Mouse (Mus musculus): ENCODE data around the gene Pwwp2b. TPM values are rescaled to one million over a fixed set of nuclear protein-coding genes. Genes with fewer than 3 reads are reported as not detected.
A peak's percentile ranks its signal among the peaks of the same experiment; 100 is the strongest.

The Pwwp2b gene
- polyA plus RNA-seq, 1 experiment from 2014 or later: 9.4 TPM

GRCm38 (mm10) chr7:139221856-139222255 is 26.4 kb upstream of the Pwwp2b start:
- Histone ChIP-seq H3K36me3 (ENCODE audit: insufficient read depth, low read length) (no peaks in the 10 kb centered on the region), H3K27ac (no peak overlapping the region), H3K9ac (ENCODE audit: low read depth, low read length) (no peak overlapping the region), H3K4me2 (ENCODE audit: low read length) (no peak overlapping the region), H3K27me3 (ENCODE audit: insufficient read depth, low read length) (no peaks in the 10 kb centered on the region), H3K4me3 (replicated peaks; ENCODE audit: low read depth, low read length) (no peak overlapping the region), H3K4me1 (replicated peaks; ENCODE audit: insufficient read depth, low read length) (0 out of 2 replicates have a peak, but pooled peaks cover 4% of the 10 kb centered on the region), H3K9me3 (replicated peaks; ENCODE audit: low read length) (no peaks in the 10 kb centered on the region)
- no peak for DNase-seq (ENCODE audit: low spot score)
- WGBS: 86% methylated on average over 2 of the region's 2 CpGs
- no peak for ATAC-seq (replicated peaks; ENCODE audit: low FRiP score, low read depth)
- TF ChIP-seq CTCF (IDR thresholded peaks at IDR 0.05; ENCODE audit: low read depth): no peak

DNA sequence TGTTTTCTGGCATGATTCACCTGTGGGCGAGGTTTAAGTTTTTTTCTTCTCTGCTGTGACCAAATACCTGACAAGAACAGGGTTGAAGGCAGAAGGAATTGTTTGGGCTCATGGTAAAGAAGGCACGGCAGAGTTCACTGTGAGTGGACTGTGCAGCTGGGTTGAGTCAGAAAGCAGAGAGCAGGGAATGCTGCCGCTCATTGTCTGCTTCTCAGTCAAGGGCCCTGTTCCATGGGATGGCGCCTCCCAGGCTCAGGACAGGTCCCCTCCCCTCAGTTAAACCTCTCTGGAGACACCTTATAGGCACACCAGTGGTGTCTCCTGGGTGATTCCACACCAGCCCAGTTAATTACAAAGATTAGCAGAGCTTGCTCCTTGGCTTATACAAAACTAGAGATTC is 25.9 kb upstream of the Pwwp2b start:
- whole genome bisulfite sequencing: 82% methylated on average over 4 of the region's 4 CpGs

GRCm38 (mm10) chr7:139224070-139224469 is 24.2 kb upstream of the Pwwp2b start:
- Histone ChIP-seq H3K36me3 (ENCODE audit: insufficient read depth, low read length) (no peaks in the 10 kb centered on the region), H3K9me3 (replicated peaks; ENCODE audit: low read length) (no peaks in the 10 kb centered on the region), H3K4me2 (ENCODE audit: low read length) (no peak overlapping the region), H3K4me3 (replicated peaks; ENCODE audit: low read depth, low read length) (no peak overlapping the region), H3K27me3 (ENCODE audit: insufficient read depth, low read length) (no peaks in the 10 kb centered on the region), H3K4me1 (replicated peaks; ENCODE audit: insufficient read depth, low read length) (0 out of 2 replicates have a peak, but pooled peaks cover 4% of the 10 kb centered on the region), H3K27ac (peak overlapping the region; percentile 19; the same call in 1 of the 2 replicates), H3K9ac (ENCODE audit: low read depth, low read length) (no peak overlapping the region)
- WGBS: 89% methylated on average over 1 of the region's 1 CpGs
- TF ChIP-seq CTCF (IDR thresholded peaks at IDR 0.05; ENCODE audit: low read depth): no peak
- ATAC-seq (replicated peaks; ENCODE audit: low FRiP score, low read depth): no peak
- DNase-seq (ENCODE audit: low spot score): no peak

More for the DNA sequence above, 25.9 kb upstream of the Pwwp2b start:
- no peak for TF ChIP-seq CTCF (IDR thresholded peaks at IDR 0.05; ENCODE audit: low read depth)
- ATAC-seq (replicated peaks; ENCODE audit: low FRiP score, low read depth) (no peak), DNase-seq (ENCODE audit: low spot score) (no peak)
- H3K4me3 ChIP-seq (replicated peaks; ENCODE audit: low read depth, low read length): no peak overlapping the region
- 0 out of 2 replicates have a peak, but pooled peaks cover 4% of the 10 kb centered on the region for H3K4me1 ChIP-seq (replicated peaks; ENCODE audit: insufficient read depth, low read length)
- no peak overlapping the region for H3K27ac ChIP-seq
- H3K4me2 ChIP-seq (ENCODE audit: low read length): no peak overlapping the region
- H3K36me3 ChIP-seq (ENCODE audit: insufficient read depth, low read length): no peaks in the 10 kb centered on the region
- no peak overlapping the region for H3K9ac ChIP-seq (ENCODE audit: low read depth, low read length)
- no peaks in the 10 kb centered on the region for H3K27me3 ChIP-seq (ENCODE audit: insufficient read depth, low read length)
- no peaks in the 10 kb centered on the region for H3K9me3 ChIP-seq (replicated peaks; ENCODE audit: low read length)

DNA sequence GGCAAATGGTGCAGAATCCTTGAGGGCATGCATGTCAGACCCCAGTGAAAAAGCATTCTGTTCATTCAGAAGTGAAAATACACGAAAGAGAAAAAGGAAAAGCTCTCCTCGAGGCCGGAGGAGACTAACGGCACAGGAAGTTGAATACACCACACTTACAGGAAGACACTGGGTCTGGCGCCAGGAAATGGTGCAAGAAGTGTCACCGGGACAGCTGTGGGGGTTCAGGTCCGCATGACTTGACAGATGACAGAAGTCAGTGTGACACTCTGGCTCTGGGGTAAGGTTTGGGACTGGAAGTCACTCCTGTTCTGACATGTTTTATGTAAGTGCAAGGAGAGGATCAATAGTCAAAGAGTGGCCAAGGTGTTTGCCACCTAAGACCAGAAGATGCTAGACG is 23.6 kb upstream of the Pwwp2b start:
- Histone ChIP-seq H3K27ac (no peak overlapping the region), H3K27me3 (ENCODE audit: insufficient read depth, low read length) (no peaks in the 10 kb centered on the region), H3K4me1 (replicated peaks; ENCODE audit: insufficient read depth, low read length) (no peaks in the 10 kb centered on the region), H3K9ac (ENCODE audit: low read depth, low read length) (no peak overlapping the region), H3K4me2 (ENCODE audit: low read length) (no peak overlapping the region), H3K9me3 (replicated peaks; ENCODE audit: low read length) (no peaks in the 10 kb centered on the region), H3K4me3 (replicated peaks; ENCODE audit: low read depth, low read length) (no peak overlapping the region), H3K36me3 (ENCODE audit: insufficient read depth, low read length) (no peaks in the 10 kb centered on the region)
- DNase-seq (ENCODE audit: low spot score) (peak; percentile 43), ATAC-seq (replicated peaks; ENCODE audit: low FRiP score, low read depth) (no peak)
- no peak for TF ChIP-seq CTCF (IDR thresholded peaks at IDR 0.05; ENCODE audit: low read depth)
- 38% methylated on average over 8 of the region's 8 CpGs for WGBS

GRCm38 (mm10) chr7:139226416-139226815 is 21.9 kb upstream of the Pwwp2b start:
- Histone ChIP-seq H3K9me3 (replicated peaks; ENCODE audit: low read length) (no peaks in the 10 kb centered on the region), H3K4me1 (replicated peaks; ENCODE audit: insufficient read depth, low read length) (no peaks in the 10 kb centered on the region), H3K27ac (no peak overlapping the region), H3K4me2 (ENCODE audit: low read length) (no peak overlapping the region), H3K9ac (ENCODE audit: low read depth, low read length) (no peak overlapping the region), H3K4me3 (replicated peaks; ENCODE audit: low read depth, low read length) (no peak overlapping the region), H3K36me3 (ENCODE audit: insufficient read depth, low read length) (no peaks in the 10 kb centered on the region), H3K27me3 (ENCODE audit: insufficient read depth, low read length) (no peaks in the 10 kb centered on the region)
- 89% methylated on average over 7 of the region's 7 CpGs for WGBS
- ATAC-seq (replicated peaks; ENCODE audit: low FRiP score, low read depth) (no peak), DNase-seq (ENCODE audit: low spot score) (no peak)
- no peak for TF ChIP-seq CTCF (IDR thresholded peaks at IDR 0.05; ENCODE audit: low read depth)

DNA sequence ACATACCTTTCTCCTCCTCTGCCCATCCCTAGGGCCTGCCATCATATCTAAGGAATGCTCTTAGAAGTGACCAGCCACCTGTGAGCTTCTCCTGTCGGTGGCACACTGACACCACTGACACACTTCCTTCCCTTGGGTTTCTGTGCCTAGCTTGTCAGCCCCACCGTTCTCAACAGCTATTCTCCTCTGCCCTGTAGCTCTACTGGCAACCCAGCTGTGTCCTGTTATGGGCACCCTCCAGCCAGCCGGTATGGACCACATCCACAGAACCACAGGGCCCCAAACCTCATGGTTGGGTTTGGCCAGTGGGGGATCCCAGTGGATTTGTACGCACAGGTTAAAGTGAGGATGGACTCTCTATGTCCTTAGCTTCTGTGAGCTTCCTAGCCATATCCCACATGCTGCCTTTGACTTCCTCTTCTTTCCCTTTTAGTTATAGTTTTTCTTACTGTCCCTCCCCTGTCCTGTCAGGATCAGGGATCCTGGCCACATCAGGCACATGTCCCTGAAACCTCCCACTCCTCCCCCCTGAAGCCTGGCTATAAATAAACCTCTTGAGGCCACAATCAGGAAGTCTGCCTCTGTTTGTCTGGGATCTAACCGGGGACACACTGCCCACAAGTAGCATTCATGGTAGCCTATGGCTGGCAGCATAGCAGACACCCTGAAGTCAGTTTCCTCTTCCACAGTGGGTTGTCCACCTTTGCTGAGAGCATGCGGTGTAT is 19.7 kb upstream of the Pwwp2b start:
- no peak overlapping the region for H3K4me2 ChIP-seq (ENCODE audit: low read length)
- no peak overlapping the region for H3K4me3 ChIP-seq (replicated peaks; ENCODE audit: low read depth, low read length)
- no peaks in the 10 kb centered on the region for H3K27me3 ChIP-seq (ENCODE audit: insufficient read depth, low read length)
- ATAC-seq (replicated peaks; ENCODE audit: low FRiP score, low read depth) (no peak), DNase-seq (ENCODE audit: low spot score) (peak; percentile 18)
- no peak for TF ChIP-seq CTCF (IDR thresholded peaks at IDR 0.05; ENCODE audit: low read depth)
- no peaks in the 10 kb centered on the region for H3K4me1 ChIP-seq (replicated peaks; ENCODE audit: insufficient read depth, low read length)
- no peak overlapping the region for H3K9ac ChIP-seq (ENCODE audit: low read depth, low read length)
- 57% methylated on average over 6 of the region's 6 CpGs for WGBS
- no peaks in the 10 kb centered on the region for H3K36me3 ChIP-seq (ENCODE audit: insufficient read depth, low read length)
- H3K27ac ChIP-seq: 0 out of 2 replicates have a peak overlapping the region, but pooled peaks have one; percentile 8
- H3K9me3 ChIP-seq (replicated peaks; ENCODE audit: low read length): no peaks in the 10 kb centered on the region

Data from kidney, postnatal 0 days (tissue).